ENCODE assay signal across 30 mouse cellular contexts in genomic region chr11:106156257-106156656, GRCm38 (mm10). TPM values are rescaled to one million over a fixed set of nuclear protein-coding genes. Genes with fewer than 3 reads are reported as not detected.
DNase-seq lines count a peak whose midpoint lies in the region; ATAC-seq and TF ChIP-seq lines count a peak whose summit lies in the region.
"Had no signal": no experiment of that assay in that cellular context is flagged by ENCODE, and none has a peak within 500 bp of the region (broad histone marks: within the 10 kb centered on the region; RNA-seq: fewer than 3 reads in every experiment).

No protein-coding gene starts in this region.

- H3K36me3 ChIP-seq in hindbrain, embryonic 12.5 days: peaks cover 56% of the 10 kb centered on the region
- peaks cover 81% of the 10 kb centered on the region for H3K36me3 ChIP-seq in hindbrain, embryonic 10.5 days
- H3K36me3 ChIP-seq in limb, embryonic 12.5 days: peaks cover 76% of the 10 kb centered on the region
- H3K36me3 ChIP-seq in limb, embryonic 10.5 days: peaks cover 81% of the 10 kb centered on the region
- peaks cover 0 to 4% of the 10 kb centered on the region in 2 experiments; a peak in 1 of 4 replicates for H3K36me3 ChIP-seq in MEL (ENCODE audit: control insufficient read depth in 1 of 2, insufficient read depth in 2 of 2, low read length in 2 of 2)
- peaks cover 51% of the 10 kb centered on the region for H3K36me3 ChIP-seq in liver, embryonic 12.5 days

- 100% methylated on average over 1 of the region's 1 CpGs for WGBS in hindbrain, embryonic 12.5 days
- 93% methylated on average over 1 of the region's 1 CpGs for WGBS in hindbrain, embryonic 10.5 days
- 81% methylated on average over 1 of the region's 1 CpGs for WGBS in limb, embryonic 12.5 days
- WGBS in limb, embryonic 10.5 days: 92% methylated on average over 1 of the region's 1 CpGs
- WGBS in liver, embryonic 12.5 days (ENCODE audit: insufficient replicate concordance): 48% methylated on average over 1 of the region's 1 CpGs

- no peak overlapping the region for H3K4me3 ChIP-seq in hindbrain, embryonic 12.5 days
- no peak overlapping the region for H3K4me3 ChIP-seq in hindbrain, embryonic 10.5 days
- H3K4me3 ChIP-seq in limb, embryonic 12.5 days (replicated peaks): no peak overlapping the region
- no peak overlapping the region for H3K4me3 ChIP-seq in limb, embryonic 10.5 days
- H3K4me3 ChIP-seq in MEL (ENCODE audit: control insufficient read depth in 1 of 2, insufficient read depth in 1 of 2, low read depth in 2 of 2, low read length in 2 of 2): no peak overlapping the region
- no peak overlapping the region for H3K4me3 ChIP-seq in embryonic fibroblast, embryonic 13.5 days (ENCODE audit: insufficient read depth, low read length)
- H3K4me3 ChIP-seq in liver, embryonic 12.5 days: no peak overlapping the region
- H3K4me3 ChIP-seq: embryonic facial prominence, embryonic 15.5 days; heart, embryonic 13.5 days; liver, embryonic 15.5 days; lung, embryonic 15.5 days; stomach, embryonic 15.5 days had no signal

- no peak for ATAC-seq in hindbrain, embryonic 12.5 days (ENCODE audit: low FRiP score)
- ATAC-seq in limb, embryonic 12.5 days (ENCODE audit: insufficient number of reproducible peaks, insufficient read depth, low FRiP score, low TSS enrichment, low read depth): no peak
- ATAC-seq in liver, embryonic 12.5 days: no peak
- ATAC-seq: activated CD4-positive, CD25-positive, alpha-beta regulatory T cell, adult 4 months; CD4-positive, CD25-positive, alpha-beta regulatory T cell, adult 4 months; forebrain, postnatal 0 days; intestine, embryonic 16.5 days had no signal

- TF ChIP-seq EP300 in MEL (IDR thresholded peaks at IDR 0.05; ENCODE audit: low read depth in 1 of 2, low read length in 2 of 2): no peak

- H3K27ac ChIP-seq in hindbrain, embryonic 12.5 days: 0 out of 2 replicates have a peak overlapping the region, but pooled peaks have one; percentile 35
- no peak overlapping the region for H3K27ac ChIP-seq in hindbrain, embryonic 10.5 days
- peak overlapping the region; percentile 56; the same call in 1 of the 2 replicates for H3K27ac ChIP-seq in limb, embryonic 12.5 days
- H3K27ac ChIP-seq in limb, embryonic 10.5 days: no peak overlapping the region
- H3K27ac ChIP-seq in MEL (ENCODE audit: control insufficient read depth, low read depth, low read length): no peak overlapping the region
- H3K27ac ChIP-seq in embryonic fibroblast, embryonic 13.5 days (ENCODE audit: insufficient read depth, low read length): no peak overlapping the region
- no peak overlapping the region for H3K27ac ChIP-seq in liver, embryonic 12.5 days
- H3K27ac ChIP-seq: heart, embryonic 13.5 days; liver, embryonic 15.5 days; lung, embryonic 15.5 days; midbrain, embryonic 10.5 days; stomach, embryonic 15.5 days had no signal

- TF ChIP-seq RAD21 in MEL (IDR thresholded peaks at IDR 0.05; ENCODE audit: low read depth, low read length): no peak

- peaks cover 13% of the 10 kb centered on the region for H3K79me2 ChIP-seq in MEL (ENCODE audit: control insufficient read depth, insufficient read depth, low read length, poor library complexity)

- H3K4me1 ChIP-seq in hindbrain, embryonic 12.5 days: peaks cover 39% of the 10 kb centered on the region
- H3K4me1 ChIP-seq in hindbrain, embryonic 10.5 days (replicated peaks): peaks cover 62% of the 10 kb centered on the region
- H3K4me1 ChIP-seq in limb, embryonic 12.5 days (replicated peaks): peaks cover 36% of the 10 kb centered on the region
- H3K4me1 ChIP-seq in limb, embryonic 10.5 days: peaks cover 46% of the 10 kb centered on the region
- peaks cover 0 to 20% of the 10 kb centered on the region in 2 experiments; a peak in 2 of 4 replicates for H3K4me1 ChIP-seq in MEL (ENCODE audit: control insufficient read depth in 1 of 2, insufficient read depth in 2 of 2, low read length in 2 of 2)
- H3K4me1 ChIP-seq in embryonic fibroblast, embryonic 13.5 days (ENCODE audit: control insufficient read depth, insufficient read depth, low read length): no peaks in the 10 kb centered on the region
- peaks cover 43% of the 10 kb centered on the region for H3K4me1 ChIP-seq in liver, embryonic 12.5 days

- H3K9ac ChIP-seq in hindbrain, embryonic 12.5 days: peak overlapping the region; percentile 13; the same call in 1 of the 2 replicates
- H3K9ac ChIP-seq in limb, embryonic 12.5 days (replicated peaks): no peak overlapping the region
- no peak overlapping the region for H3K9ac ChIP-seq in MEL (ENCODE audit: control insufficient read depth, low read depth, low read length, poor library complexity, severe bottlenecking)
- H3K9ac ChIP-seq in liver, embryonic 12.5 days: no peak overlapping the region
- H3K9ac ChIP-seq: embryonic facial prominence, embryonic 15.5 days; forebrain, postnatal 0 days; heart, embryonic 13.5 days; liver, embryonic 15.5 days; lung, embryonic 15.5 days; stomach, embryonic 15.5 days had no signal

- no peak for TF ChIP-seq POLR2A in MEL (IDR thresholded peaks at IDR 0.05; ENCODE audit: control insufficient read depth in 1 of 2, insufficient read depth in 1 of 2, low read depth in 1 of 2, low read length in 2 of 2, poor library complexity in 1 of 2)
- peak; percentile 33; the same call in 1 of the 2 replicates for TF ChIP-seq POLR2A in embryonic fibroblast, embryonic 13.5 days (IDR thresholded peaks at IDR 0.05; ENCODE audit: low read depth, low read length)

- no peaks in the 10 kb centered on the region for H3K9me3 ChIP-seq in hindbrain, embryonic 12.5 days (replicated peaks)
- H3K9me3 ChIP-seq in hindbrain, embryonic 10.5 days: no peaks in the 10 kb centered on the region
- no peaks in the 10 kb centered on the region for H3K9me3 ChIP-seq in limb, embryonic 12.5 days
- no peaks in the 10 kb centered on the region for H3K9me3 ChIP-seq in limb, embryonic 10.5 days (replicated peaks)
- H3K9me3 ChIP-seq in MEL (replicated peaks; ENCODE audit: insufficient read depth, low read length): no peaks in the 10 kb centered on the region
- H3K9me3 ChIP-seq in liver, embryonic 12.5 days (replicated peaks): no peaks in the 10 kb centered on the region
- H3K9me3 ChIP-seq: embryonic facial prominence, embryonic 15.5 days; heart, embryonic 13.5 days; liver, embryonic 15.5 days; lung, embryonic 15.5 days; midbrain, embryonic 10.5 days; stomach, embryonic 15.5 days had no signal

- H3K4me2 ChIP-seq in hindbrain, embryonic 12.5 days (replicated peaks): no peak overlapping the region
- H3K4me2 ChIP-seq in limb, embryonic 12.5 days: no peak overlapping the region
- no peak overlapping the region for H3K4me2 ChIP-seq in liver, embryonic 12.5 days
- H3K4me2 ChIP-seq: embryonic facial prominence, embryonic 15.5 days; heart, embryonic 13.5 days; liver, embryonic 15.5 days; lung, embryonic 15.5 days; stomach, embryonic 15.5 days had no signal

- no peak for TF ChIP-seq CTCF in MEL (IDR thresholded peaks at IDR 0.05 in 2 of 3, conservative IDR thresholded peaks at IDR 0.05 in 1 of 3; ENCODE audit: control insufficient read depth in 1 of 3, insufficient read depth in 1 of 3, low read depth in 2 of 3, low read length in 3 of 3, poor library complexity in 1 of 3, severe bottlenecking in 1 of 3)
- TF ChIP-seq CTCF in embryonic fibroblast, embryonic 13.5 days (IDR thresholded peaks at IDR 0.05; ENCODE audit: borderline replicate concordance, insufficient read depth, low read length): no peak

- DNase-seq in hindbrain, embryonic 10.5 days (ENCODE audit: low spot score): no peak
- DNase-seq in limb, embryonic 10.5 days (ENCODE audit: low spot score): no peak
- DNase-seq in MEL (ENCODE audit: low read depth, low spot score): no peak
- DNase-seq: adrenal gland, adult 2 months; cerebellum, adult 11-12 months; cerebellum, adult 9-11 months; forebrain, postnatal 0 days; heart, postnatal 10 days; kidney, adult 8-10 months; kidney, postnatal 14 days; left cerebral cortex, postnatal 4 days; liver; thymus, postnatal 25 days had no signal

- H3K27me3 ChIP-seq in hindbrain, embryonic 12.5 days: no peaks in the 10 kb centered on the region
- no peaks in the 10 kb centered on the region for H3K27me3 ChIP-seq in hindbrain, embryonic 10.5 days (ENCODE audit: insufficient read depth, poor library complexity, severe bottlenecking)
- no peaks in the 10 kb centered on the region for H3K27me3 ChIP-seq in limb, embryonic 12.5 days
- H3K27me3 ChIP-seq in limb, embryonic 10.5 days (ENCODE audit: low read depth, poor library complexity, severe bottlenecking): no peaks in the 10 kb centered on the region
- no peaks in the 10 kb centered on the region for H3K27me3 ChIP-seq in MEL (ENCODE audit: control insufficient read depth in 1 of 2, insufficient read depth in 2 of 2, low read length in 2 of 2)
- H3K27me3 ChIP-seq in liver, embryonic 12.5 days (replicated peaks): peaks cover 30% of the 10 kb centered on the region
- H3K27me3 ChIP-seq: embryonic facial prominence, embryonic 15.5 days; heart, embryonic 13.5 days; lung, embryonic 15.5 days; stomach, embryonic 15.5 days had no signal

RNA-seq across cellular contexts. Expression of gene Gm10840, which starts 4.4 kb away (rescaled TPM):
- 0.93 and 1.0 TPM in 2 replicates for polyA plus RNA-seq in hindbrain, embryonic 12.5 days (2016; fragmentation: Nextera tagmentation; extraction: Ambion mirVana)
- polyA plus RNA-seq in hindbrain, embryonic 10.5 days (2016; fragmentation: Nextera tagmentation; extraction: Ambion mirVana): 0.67 TPM in 1 of 2 replicates, not detected in the other
- polyA plus RNA-seq in limb, embryonic 12.5 days (2016; fragmentation: Nextera tagmentation; extraction: Ambion mirVana): not detected in 2 replicates
- polyA plus RNA-seq in limb, embryonic 10.5 days (2016; fragmentation: Nextera tagmentation; extraction: Ambion mirVana): 1.0 TPM in 1 of 2 replicates, not detected in the other
- total RNA-seq in MEL (2012; rRNA removed): not detected in 2 replicates
- not detected for polyA plus RNA-seq in MEL (2012; ENCODE audit: insufficient read depth in 1 of 2, insufficient read length in 2 of 2, low read depth in 1 of 2, low replicate concordance in 2 of 2, missing spikeins in 1 of 2)
- not detected in 2 replicates for polyA plus RNA-seq in embryonic fibroblast, embryonic 13.5 days (2011; ENCODE audit: insufficient read length, low read depth, missing spikeins)
- polyA plus RNA-seq in liver, embryonic 12.5 days (2016; fragmentation: Nextera tagmentation; extraction: Ambion mirVana): not detected in 2 replicates
- total RNA-seq: adrenal gland, adult 2 months; forebrain, postnatal 0 days; gastrocnemius, adult 8-10 months; heart, adult 8-10 months; heart, postnatal 10 days; layer of hippocampus, postnatal 14 days; left cerebral cortex, postnatal 4 days; midbrain, postnatal 0 days had no signal
- polyA plus RNA-seq: activated CD4-positive, CD25-positive, alpha-beta regulatory T cell, adult 4 months; adrenal gland, adult 2 months; CD4-positive, CD25-positive, alpha-beta regulatory T cell, adult 4 months; heart, embryonic 13.5 days; intestine, embryonic 16.5 days; liver, embryonic 15.5 days; lung, embryonic 15.5 days; midbrain, embryonic 10.5 days; midbrain, postnatal 0 days; stomach, embryonic 15.5 days had no signal

RNA-seq across cellular contexts. Expression of gene Limd2, which starts 4.4 kb away (rescaled TPM):
- polyA plus RNA-seq in hindbrain, embryonic 12.5 days (2016; fragmentation: Nextera tagmentation; extraction: Ambion mirVana): 302 and 316 TPM in 2 replicates
- polyA plus RNA-seq in hindbrain, embryonic 10.5 days (2016; fragmentation: Nextera tagmentation; extraction: Ambion mirVana): 366 and 418 TPM in 2 replicates
- 508 and 509 TPM in 2 replicates for polyA plus RNA-seq in limb, embryonic 12.5 days (2016; fragmentation: Nextera tagmentation; extraction: Ambion mirVana)
- polyA plus RNA-seq in limb, embryonic 10.5 days (2016; fragmentation: Nextera tagmentation; extraction: Ambion mirVana): 603 and 638 TPM in 2 replicates
- total RNA-seq in MEL (2012; rRNA removed): 58.6 and 103 TPM in 2 replicates
- 100 to 1,000 TPM in 1 of 2 experiments, not detected in 1; 201 TPM for polyA plus RNA-seq in MEL (2012; ENCODE audit: insufficient read depth in 1 of 2, insufficient read length in 2 of 2, low read depth in 1 of 2, low replicate concordance in 2 of 2, missing spikeins in 1 of 2)
- polyA plus RNA-seq in embryonic fibroblast, embryonic 13.5 days (2011; ENCODE audit: insufficient read length, low read depth, missing spikeins): 67.2 and 70.6 TPM in 2 replicates
- polyA plus RNA-seq in liver, embryonic 12.5 days (2016; fragmentation: Nextera tagmentation; extraction: Ambion mirVana): 109 and 112 TPM in 2 replicates

RNA-seq across cellular contexts. Expression of gene Strada, which starts 45.7 kb away (rescaled TPM):
- polyA plus RNA-seq in hindbrain, embryonic 12.5 days (2016; fragmentation: Nextera tagmentation; extraction: Ambion mirVana): 33.9 and 38.7 TPM in 2 replicates
- 37.8 and 46.0 TPM in 2 replicates for polyA plus RNA-seq in hindbrain, embryonic 10.5 days (2016; fragmentation: Nextera tagmentation; extraction: Ambion mirVana)
- polyA plus RNA-seq in limb, embryonic 12.5 days (2016; fragmentation: Nextera tagmentation; extraction: Ambion mirVana): 31.1 and 33.2 TPM in 2 replicates
- 37.8 and 45.3 TPM in 2 replicates for polyA plus RNA-seq in limb, embryonic 10.5 days (2016; fragmentation: Nextera tagmentation; extraction: Ambion mirVana)
- 25.5 and 27.4 TPM in 2 replicates for total RNA-seq in MEL (2012; rRNA removed)
- 10 to 100 TPM in 1 of 2 experiments, not detected in 1; 39.8 TPM for polyA plus RNA-seq in MEL (2012; ENCODE audit: insufficient read depth in 1 of 2, insufficient read length in 2 of 2, low read depth in 1 of 2, low replicate concordance in 2 of 2, missing spikeins in 1 of 2)
- 22.4 and 24.0 TPM in 2 replicates for polyA plus RNA-seq in embryonic fibroblast, embryonic 13.5 days (2011; ENCODE audit: insufficient read length, low read depth, missing spikeins)
- polyA plus RNA-seq in liver, embryonic 12.5 days (2016; fragmentation: Nextera tagmentation; extraction: Ambion mirVana): 12.2 and 12.6 TPM in 2 replicates

RNA-seq across cellular contexts. Expression of gene Ccdc47, which starts 59.9 kb away (rescaled TPM):
- 86.8 and 96.3 TPM in 2 replicates for polyA plus RNA-seq in hindbrain, embryonic 12.5 days (2016; fragmentation: Nextera tagmentation; extraction: Ambion mirVana)
- polyA plus RNA-seq in hindbrain, embryonic 10.5 days (2016; fragmentation: Nextera tagmentation; extraction: Ambion mirVana): 57.7 and 69.0 TPM in 2 replicates
- 73.9 and 78.5 TPM in 2 replicates for polyA plus RNA-seq in limb, embryonic 12.5 days (2016; fragmentation: Nextera tagmentation; extraction: Ambion mirVana)
- 57.4 and 60.1 TPM in 2 replicates for polyA plus RNA-seq in limb, embryonic 10.5 days (2016; fragmentation: Nextera tagmentation; extraction: Ambion mirVana)
- 51.6 and 51.8 TPM in 2 replicates for total RNA-seq in MEL (2012; rRNA removed)
- 100 to 1,000 TPM in 1 of 2 experiments, 10 to 100 TPM in 1; 47.6 to 145 TPM for polyA plus RNA-seq in MEL (2012; ENCODE audit: insufficient read depth in 1 of 2, insufficient read length in 2 of 2, low read depth in 1 of 2, low replicate concordance in 2 of 2, missing spikeins in 1 of 2)
- 101 and 110 TPM in 2 replicates for polyA plus RNA-seq in embryonic fibroblast, embryonic 13.5 days (2011; ENCODE audit: insufficient read length, low read depth, missing spikeins)
- 53.9 and 56.6 TPM in 2 replicates for polyA plus RNA-seq in liver, embryonic 12.5 days (2016; fragmentation: Nextera tagmentation; extraction: Ambion mirVana)

Comparison
In these comparisons a context has a peak if more than half of its experiments do, and no peak if none do; other contexts are left out.
1. H3K27ac ChIP-seq: peak in hindbrain, embryonic 12.5 days (single experiment) and limb, embryonic 12.5 days (single experiment); none in hindbrain, embryonic 10.5 days (single experiment), limb, embryonic 10.5 days (single experiment), MEL (single experiment), embryonic fibroblast, embryonic 13.5 days (single experiment) and liver, embryonic 12.5 days (single experiment).